Mouse (Mus musculus) bone marrow macrophage, adult 2 months (primary cell): ENCODE measurements around the gene Fgfr2.

Source experiments
- CTCF ChIP-seq: IDR thresholded peaks from 2 replicates; pipeline ENCODE4 v1.5.1; 2012; ENCODE audit warnings: low read depth, mild to moderate bottlenecking, low read length, moderate library complexity
- POLR2A ChIP-seq: IDR thresholded peaks from 2 replicates; pipeline ENCODE4 v1.6.1; 2012; ENCODE audit warnings: mild to moderate bottlenecking, low read depth, low read length, borderline replicate concordance

- TF ChIP-seq POLR2A: no peak
- TF ChIP-seq CTCF: no peak
Observed at GRCm38 (mm10) chr7:132385456-132386130, 737.6 kb downstream of the Fgfr2 start.
